Mouse (Mus musculus) stomach, postnatal 0 days (tissue): Measurements from ENCODE around the gene Egfr. TPM values are rescaled to one million over a fixed set of nuclear protein-coding genes. Genes with fewer than 3 reads are reported as not detected.

Experiments
- ATAC-seq: fragments of 200-750 bp; cut with Nextera tagmentation; 2 replicates; pipeline ENCODE4 v1.8.0; 2017; ENCODE audit not compliant: low FRiP score, low TSS enrichment
- DNase-seq: peaks from one replicate; pipeline ENCODE4 v3.0.0-alpha.2; 2016; ENCODE audit warnings: low spot score
- H3K27ac ChIP-seq: fragments of 300-500 bp; sonication (generic); replicated peaks from 2 replicates; pipeline ENCODE4 v1.5.1; 2014; ENCODE audit warnings: mild to moderate bottlenecking, control low read depth
- H3K27me3 ChIP-seq: fragments of 300-500 bp; sonication (generic); 2 replicates; pipeline ENCODE4 v1.6.1; 2014; ENCODE audit warnings: low read length; ENCODE audit not compliant: control insufficient read depth, insufficient read depth
- H3K36me3 ChIP-seq: fragments of 300-500 bp; sonication (generic); 2 replicates; pipeline ENCODE4 v1.6.1; 2014; ENCODE audit warnings: low read length, mixed read lengths; ENCODE audit not compliant: control insufficient read depth, insufficient read depth
- H3K4me1 ChIP-seq: fragments of 300-500 bp; sonication (generic); replicated peaks from 2 replicates; pipeline ENCODE4 v1.6.1; 2014; ENCODE audit warnings: antibody characterized with exemption; ENCODE audit not compliant: control insufficient read depth, insufficient read depth
- H3K4me2 ChIP-seq: fragments of 300-500 bp; sonication (generic); replicated peaks from 2 replicates; pipeline ENCODE4 v1.6.1; 2014; ENCODE audit warnings: low read depth, mild to moderate bottlenecking, control low read depth, moderate library complexity
- H3K4me3 ChIP-seq: fragments of 300-500 bp; sonication (generic); 2 replicates; pipeline ENCODE4 v1.5.1; 2014; ENCODE audit warnings: low read depth, low read length, control low read depth
- H3K9ac ChIP-seq: fragments of 300-500 bp; sonication (generic); 2 replicates; pipeline ENCODE4 v1.6.1; 2014; ENCODE audit warnings: mild to moderate bottlenecking, low read length, control low read depth, mixed read lengths
- H3K9me3 ChIP-seq: fragments of 300-500 bp; sonication (generic); 2 replicates; pipeline ENCODE4 v1.6.1; 2016; ENCODE audit warnings: low read length; ENCODE audit not compliant: control insufficient read depth
- CTCF ChIP-seq: IDR thresholded peaks from 2 replicates; pipeline ENCODE4 v1.5.1; 2016; ENCODE audit warnings: antibody characterized with exemption, low read depth, mild to moderate bottlenecking, moderate library complexity
- EP300 ChIP-seq: optimal IDR thresholded peaks from 2 replicates; pipeline ENCODE3; 2016; ENCODE audit warnings: antibody characterized with exemption
- WGBS: fragments of 180-500 bp; shearing (Covaris S2); extraction: QIAGEN DNeasy Blood & Tissue Kit; methylation state at CpG from one replicate; pipeline ENCODE4 v1.1.7; 2014; 5-methylcytosine and 5-hydroxymethylcytosine counted together
- polyA plus RNA-seq: library from polyadenylated mRNA; unstranded; fragments of >200 nt; fragmentation: Nextera tagmentation; extraction: Ambion mirVana; gene quantifications from 2 replicates; pipeline ENCODE4 v1.2.1, GENCODE M21; 2015

The Egfr gene
- polyA plus RNA-seq, 1 experiment from 2014 or later: 13.5 TPM

- 19% methylated on average over 13 of the region's 13 CpGs for WGBS
- DNase-seq: no peak
- TF ChIP-seq EP300 (no peak), CTCF (no peak)
- Histone ChIP-seq H3K4me2 (peak overlapping the region; percentile 53), H3K27ac (no peak overlapping the region), H3K9me3 (no peaks in the 10 kb centered on the region), H3K27me3 (no peaks in the 10 kb centered on the region), H3K4me1 (no peaks in the 10 kb centered on the region), H3K9ac (peak overlapping the region; percentile 39; the same call in 1 of the 2 replicates), H3K36me3 (no peaks in the 10 kb centered on the region), H3K4me3 (peak overlapping the region; percentile 45)
- ATAC-seq: no peak; the same call in 1 of the 2 replicates
Observed at GRCm38 (mm10) chr11:16950226-16950975, 198.4 kb downstream of the Egfr start.

GRCm38 (mm10) chr11:16950976-16951760 lies 199.2 kb downstream of the Egfr start, which contains the start of gene Fbxo48:
Fbxo48 (plus strand) TSS chr11:16951375.
- WGBS: under 1% methylated on average over 38 of the region's 38 CpGs
- Histone ChIP-seq H3K9ac (peak within 1 kb of the TSS; percentile 67), H3K27me3 (no peaks in the 10 kb centered on the region), H3K4me1 (no peaks in the 10 kb centered on the region), H3K36me3 (no peaks in the 10 kb centered on the region), H3K4me2 (peak within 1 kb of the TSS; percentile 93), H3K4me3 (peak within 1 kb of the TSS; percentile 62), H3K9me3 (no peaks in the 10 kb centered on the region), H3K27ac (no peak within 1 kb of the TSS; the same call in 1 of the 2 replicates)
- peak; percentile 98 for DNase-seq
- peak; percentile 100 for ATAC-seq
- TF ChIP-seq EP300: no peak
- TF ChIP-seq CTCF: no peak

GRCm38 (mm10) chr11:16951761-16952010 lies 199.7 kb downstream of the Egfr start:
- no peaks in the 10 kb centered on the region for H3K36me3 ChIP-seq
- WGBS: 4% methylated on average over 9 of the region's 9 CpGs
- DNase-seq: no peak
- no peak overlapping the region; the same call in 1 of the 2 replicates for H3K27ac ChIP-seq
- peak overlapping the region; percentile 62 for H3K4me3 ChIP-seq
- no peaks in the 10 kb centered on the region for H3K9me3 ChIP-seq
- no peaks in the 10 kb centered on the region for H3K27me3 ChIP-seq
- no peaks in the 10 kb centered on the region for H3K4me1 ChIP-seq
- peak overlapping the region; percentile 93 for H3K4me2 ChIP-seq
- ATAC-seq: no peak
- peak overlapping the region; percentile 67 for H3K9ac ChIP-seq
- no peak for TF ChIP-seq EP300
- TF ChIP-seq CTCF: no peak

GRCm38 (mm10) chr11:16956115-16956862 lies 204.3 kb downstream of the Egfr start:
- no peak for ATAC-seq
- Histone ChIP-seq H3K27ac (no peak overlapping the region), H3K9ac (no peak overlapping the region), H3K9me3 (no peaks in the 10 kb centered on the region), H3K27me3 (no peaks in the 10 kb centered on the region), H3K36me3 (no peaks in the 10 kb centered on the region), H3K4me2 (no peak overlapping the region), H3K4me3 (no peak overlapping the region), H3K4me1 (no peaks in the 10 kb centered on the region)
- 84% methylated on average over 6 of the region's 6 CpGs for WGBS
- no peak for DNase-seq
- TF ChIP-seq EP300: no peak
- no peak for TF ChIP-seq CTCF

- ATAC-seq (no peak), DNase-seq (no peak)
- Histone ChIP-seq H3K27ac (no peak overlapping the region), H3K4me1 (no peaks in the 10 kb centered on the region), H3K9me3 (no peaks in the 10 kb centered on the region), H3K27me3 (no peaks in the 10 kb centered on the region), H3K36me3 (no peaks in the 10 kb centered on the region), H3K4me3 (no peak overlapping the region), H3K9ac (no peak overlapping the region), H3K4me2 (no peak overlapping the region)
- TF ChIP-seq CTCF (no peak), EP300 (no peak)
- 90% methylated on average over 6 of the region's 6 CpGs for WGBS
Observed at GRCm38 (mm10) chr11:16957030-16957429, 205.0 kb downstream of the Egfr start.
